Mouse (Mus musculus) erythroblast, adult 5-6 weeks (primary cell): Measurements from ENCODE around the gene Gm49396. TPM values are rescaled to one million over a fixed set of nuclear protein-coding genes. Genes with fewer than 3 reads are reported as not detected.

Experiments used
- ATAC-seq: replicated peaks from 2 replicates; pipeline ENCODE4 v1.8.0; 2016; ENCODE audit warnings: moderate number of reproducible peaks, mild to moderate bottlenecking, moderate TSS enrichment, inconsistent platforms; ENCODE audit not compliant: poor library complexity, low FRiP score, severe bottlenecking
- total RNA-seq, 2 experiments: library from RNA; stranded (forward) in 1 of 2; stranded (reverse) in 1 of 2; fragments of 150-400 nt in 1 of 2; fragments of 200-764, 138-1000 nt in 1 of 2; gene quantifications; 2 replicates each; pipeline versions ENCODE4 v1.2.3 to v1.2.4; 2015 to 2017; ENCODE audit warnings: low replicate concordance in 2 of 2

Gene Gm49396
- total RNA-seq, 2 experiments from 2014 or later, result 4.8 to 6.6 TPM

- ATAC-seq, result no peak
Measured at GRCm38 (mm10) chr7:30602583-30602982, 39.4 kb downstream of the Gm49396 start.

- ATAC-seq, result no peak
Measured at GRCm38 (mm10) chr7:30604424-30604823, 41.3 kb downstream of the Gm49396 start.

DNA sequence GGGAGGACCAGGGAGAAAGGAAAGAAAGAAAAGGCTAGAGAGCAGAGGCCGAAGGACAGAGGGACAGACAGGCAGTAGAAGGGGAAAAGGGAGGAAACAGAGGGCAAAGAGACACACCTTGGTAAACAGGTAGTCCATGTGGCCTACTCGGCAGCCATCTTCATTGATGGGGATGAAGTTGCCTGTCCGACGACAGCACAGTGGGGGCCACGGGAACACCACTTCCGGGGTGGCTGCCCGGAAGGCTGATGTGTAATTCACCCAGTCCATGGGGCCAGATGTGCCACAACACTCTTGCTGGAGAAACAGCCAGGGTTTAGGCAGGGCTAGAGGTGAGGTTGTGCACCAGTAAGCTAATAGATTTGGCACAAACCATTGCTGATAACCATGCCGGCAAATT lies 41.8 kb downstream of the Gm49396 start:
- no peak for ATAC-seq

GRCm38 (mm10) chr7:30607706-30608309 lies 44.7 kb downstream of the Gm49396 start:
- peak; percentile 81 for ATAC-seq

GRCm38 (mm10) chr7:30608476-30608875 lies 45.3 kb downstream of the Gm49396 start:
- no peak for ATAC-seq

GRCm38 (mm10) chr7:30610043-30610442 lies 46.9 kb downstream of the Gm49396 start:
- ATAC-seq, result no peak

- ATAC-seq, result no peak
Measured at GRCm38 (mm10) chr7:30612654-30613402, 49.7 kb downstream of the Gm49396 start, which contains the start of gene Upk1a. Gene Upk1a, minus strand, starts transcription at chr7:30612847.

GRCm38 (mm10) chr7:30613529-30614112 lies 50.5 kb downstream of the Gm49396 start:
- ATAC-seq, result peak; percentile 80

DNA sequence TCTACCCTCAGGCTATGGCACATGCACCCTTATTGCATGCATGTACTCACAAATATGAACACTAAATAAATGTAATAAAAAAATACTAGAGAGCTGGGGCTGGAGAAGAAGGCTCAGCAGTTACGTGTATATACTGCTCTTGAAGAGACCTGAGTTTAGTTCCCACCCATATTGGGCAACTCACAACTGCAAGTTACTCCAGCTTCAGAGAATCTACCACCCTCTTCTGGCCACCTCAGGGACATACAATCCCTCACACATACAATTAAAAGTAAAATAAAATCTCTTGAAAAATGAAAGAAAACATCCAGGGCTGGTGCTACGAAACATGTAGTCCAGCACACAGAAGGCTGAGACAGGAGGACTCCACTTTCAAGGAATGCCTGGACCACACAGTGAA lies 51.3 kb downstream of the Gm49396 start:
- ATAC-seq, result no peak

- ATAC-seq, result no peak
Measured at GRCm38 (mm10) chr7:30615049-30615760, 52.1 kb downstream of the Gm49396 start.

Other genes starting within 250 kb of the Gm49396 start
Only the 30 nearest of the 33 such genes appear.
- gene Lrfn3, start 200.6 kb upstream of the Gm49396 start, total RNA-seq (2015; ENCODE audit: low replicate concordance), result not detected in 2 replicates
- not detected in 2 replicates for gene Lrfn3, start 200.6 kb upstream of the Gm49396 start, total RNA-seq (2017; ENCODE audit: low replicate concordance)
- 315 and 361 TPM in 2 replicates for gene Tyrobp, start 149.6 kb upstream of the Gm49396 start, total RNA-seq (2015; ENCODE audit: low replicate concordance)
- 122 and 140 TPM in 2 replicates for gene Tyrobp, start 149.6 kb upstream of the Gm49396 start, total RNA-seq (2017; ENCODE audit: low replicate concordance)
- 14.2 and 29.0 TPM in 2 replicates for gene Hcst, start 143.5 kb upstream of the Gm49396 start, total RNA-seq (2015; ENCODE audit: low replicate concordance)
- 2.6 and 13.9 TPM in 2 replicates for gene Hcst, start 143.5 kb upstream of the Gm49396 start, total RNA-seq (2017; ENCODE audit: low replicate concordance)
- gene Nfkbid, start 141.6 kb upstream of the Gm49396 start, total RNA-seq (2015; ENCODE audit: low replicate concordance), result 2.1 and 5.0 TPM in 2 replicates
- gene Nfkbid, start 141.6 kb upstream of the Gm49396 start, total RNA-seq (2017; ENCODE audit: low replicate concordance), result 0.14 and 3.6 TPM in 2 replicates
- not detected in 2 replicates for gene Aplp1, start 117.8 kb upstream of the Gm49396 start, total RNA-seq (2015; ENCODE audit: low replicate concordance)
- not detected in 2 replicates for gene Aplp1, start 117.8 kb upstream of the Gm49396 start, total RNA-seq (2017; ENCODE audit: low replicate concordance)
- gene Kirrel2, start 105.7 kb upstream of the Gm49396 start, total RNA-seq (2015; ENCODE audit: low replicate concordance), result not detected in 2 replicates
- gene Kirrel2, start 105.7 kb upstream of the Gm49396 start, total RNA-seq (2017; ENCODE audit: low replicate concordance), result not detected in 2 replicates
- gene Nphs1, start 105.0 kb upstream of the Gm49396 start, total RNA-seq (2015; ENCODE audit: low replicate concordance), result not detected in 2 replicates
- gene Nphs1, start 105.0 kb upstream of the Gm49396 start, total RNA-seq (2017; ENCODE audit: low replicate concordance), result not detected in 2 replicates
- not detected in 2 replicates for gene Prodh2, start 69.7 kb upstream of the Gm49396 start, total RNA-seq (2015; ENCODE audit: low replicate concordance)
- not detected in 2 replicates for gene Prodh2, start 69.7 kb upstream of the Gm49396 start, total RNA-seq (2017; ENCODE audit: low replicate concordance)
- gene Arhgap33, start 28.3 kb upstream of the Gm49396 start, total RNA-seq (2015; ENCODE audit: low replicate concordance), result 5.0 and 6.7 TPM in 2 replicates
- 9.5 and 9.6 TPM in 2 replicates for gene Arhgap33, start 28.3 kb upstream of the Gm49396 start, total RNA-seq (2017; ENCODE audit: low replicate concordance)
- gene Hspb6, start 11.2 kb upstream of the Gm49396 start, total RNA-seq (2015; ENCODE audit: low replicate concordance), result 6.3 and 19.4 TPM in 2 replicates
- 2.2 and 3.9 TPM in 2 replicates for gene Hspb6, start 11.2 kb upstream of the Gm49396 start, total RNA-seq (2017; ENCODE audit: low replicate concordance)
- gene Proser3, start 11.0 kb upstream of the Gm49396 start, total RNA-seq (2015; ENCODE audit: low replicate concordance), result 0.38 and 2.1 TPM in 2 replicates
- gene Proser3, start 11.0 kb upstream of the Gm49396 start, total RNA-seq (2017; ENCODE audit: low replicate concordance), result 0.77 and 4.6 TPM in 2 replicates
- gene Lin37, start 3.5 kb upstream of the Gm49396 start, total RNA-seq (2015; ENCODE audit: low replicate concordance), result 48.0 and 55.0 TPM in 2 replicates
- gene Lin37, start 3.5 kb upstream of the Gm49396 start, total RNA-seq (2017; ENCODE audit: low replicate concordance), result 7.8 and 8.9 TPM in 2 replicates
- 3.5 and 30.1 TPM in 2 replicates for gene U2af1l4, start within 50 bp of the Gm49396 start, total RNA-seq (2015; ENCODE audit: low replicate concordance)
- 30.0 and 39.4 TPM in 2 replicates for gene U2af1l4, start within 50 bp of the Gm49396 start, total RNA-seq (2017; ENCODE audit: low replicate concordance)
- 73.4 and 88.8 TPM in 2 replicates for gene Psenen, start 283 bp downstream of the Gm49396 start, total RNA-seq (2015; ENCODE audit: low replicate concordance)
- gene Psenen, start 283 bp downstream of the Gm49396 start, total RNA-seq (2017; ENCODE audit: low replicate concordance), result 41.4 and 69.3 TPM in 2 replicates
- 4.0 and 7.3 TPM in 2 replicates for gene Igflr1, start 2.1 kb downstream of the Gm49396 start, total RNA-seq (2015; ENCODE audit: low replicate concordance)
- not detected in 2 replicates for gene Igflr1, start 2.1 kb downstream of the Gm49396 start, total RNA-seq (2017; ENCODE audit: low replicate concordance)
- gene Kmt2b, start 25.4 kb downstream of the Gm49396 start, total RNA-seq (2015; ENCODE audit: low replicate concordance), result 31.1 and 35.0 TPM in 2 replicates
- gene Kmt2b, start 25.4 kb downstream of the Gm49396 start, total RNA-seq (2017; ENCODE audit: low replicate concordance), result 14.9 and 21.2 TPM in 2 replicates
- not detected in 2 replicates for gene Zbtb32, start 35.6 kb downstream of the Gm49396 start, total RNA-seq (2015; ENCODE audit: low replicate concordance)
- gene Zbtb32, start 35.6 kb downstream of the Gm49396 start, total RNA-seq (2017; ENCODE audit: low replicate concordance), result not detected in 2 replicates
- not detected in 2 replicates for gene Upk1a, start 49.5 kb downstream of the Gm49396 start, total RNA-seq (2015; ENCODE audit: low replicate concordance)
- gene Upk1a, start 49.5 kb downstream of the Gm49396 start, total RNA-seq (2017; ENCODE audit: low replicate concordance), result not detected in 2 replicates
- 74.4 and 173 TPM in 2 replicates for gene Cox6b1, start 62.8 kb downstream of the Gm49396 start, total RNA-seq (2015; ENCODE audit: low replicate concordance)
- gene Cox6b1, start 62.8 kb downstream of the Gm49396 start, total RNA-seq (2017; ENCODE audit: low replicate concordance), result 135 and 145 TPM in 2 replicates
- gene Etv2, start 72.5 kb downstream of the Gm49396 start, total RNA-seq (2015; ENCODE audit: low replicate concordance), result not detected in 2 replicates
- gene Etv2, start 72.5 kb downstream of the Gm49396 start, total RNA-seq (2017; ENCODE audit: low replicate concordance), result not detected in 2 replicates
- 12.3 and 22.5 TPM in 2 replicates for gene Rbm42, start 87.0 kb downstream of the Gm49396 start, total RNA-seq (2015; ENCODE audit: low replicate concordance)
- gene Rbm42, start 87.0 kb downstream of the Gm49396 start, total RNA-seq (2017; ENCODE audit: low replicate concordance), result 14.0 and 15.1 TPM in 2 replicates
- gene Haus5, start 101.7 kb downstream of the Gm49396 start, total RNA-seq (2015; ENCODE audit: low replicate concordance), result 1.5 and 9.2 TPM in 2 replicates
- gene Haus5, start 101.7 kb downstream of the Gm49396 start, total RNA-seq (2017; ENCODE audit: low replicate concordance), result 10.5 and 13.7 TPM in 2 replicates
- not detected in 2 replicates for gene Pmis2, start 108.3 kb downstream of the Gm49396 start, total RNA-seq (2015; ENCODE audit: low replicate concordance)
- gene Pmis2, start 108.3 kb downstream of the Gm49396 start, total RNA-seq (2017; ENCODE audit: low replicate concordance), result not detected in 2 replicates
- not detected in 2 replicates for gene 2200002J24Rik, start 135.6 kb downstream of the Gm49396 start, total RNA-seq (2015; ENCODE audit: low replicate concordance)
- not detected in 2 replicates for gene 2200002J24Rik, start 135.6 kb downstream of the Gm49396 start, total RNA-seq (2017; ENCODE audit: low replicate concordance)
- gene Atp4a, start 148.9 kb downstream of the Gm49396 start, total RNA-seq (2015; ENCODE audit: low replicate concordance), result not detected in 2 replicates
- 0.14 and 0.68 TPM in 2 replicates for gene Atp4a, start 148.9 kb downstream of the Gm49396 start, total RNA-seq (2017; ENCODE audit: low replicate concordance)
- 28.4 and 42.4 TPM in 2 replicates for gene Tmem147, start 166.2 kb downstream of the Gm49396 start, total RNA-seq (2015; ENCODE audit: low replicate concordance)
- 9.4 and 12.8 TPM in 2 replicates for gene Tmem147, start 166.2 kb downstream of the Gm49396 start, total RNA-seq (2017; ENCODE audit: low replicate concordance)
- not detected in 2 replicates for gene Gapdhs, start 180.3 kb downstream of the Gm49396 start, total RNA-seq (2015; ENCODE audit: low replicate concordance)
- not detected in 2 replicates for gene Gapdhs, start 180.3 kb downstream of the Gm49396 start, total RNA-seq (2017; ENCODE audit: low replicate concordance)
- gene Sbsn, start 188.1 kb downstream of the Gm49396 start, total RNA-seq (2015; ENCODE audit: low replicate concordance), result not detected in 2 replicates
- gene Sbsn, start 188.1 kb downstream of the Gm49396 start, total RNA-seq (2017; ENCODE audit: low replicate concordance), result not detected in 2 replicates
- gene Dmkn, start 200.4 kb downstream of the Gm49396 start, total RNA-seq (2015; ENCODE audit: low replicate concordance), result 7.7 and 29.0 TPM in 2 replicates
- gene Dmkn, start 200.4 kb downstream of the Gm49396 start, total RNA-seq (2017; ENCODE audit: low replicate concordance), result 5.3 and 10.9 TPM in 2 replicates
- gene Krtdap, start 224.6 kb downstream of the Gm49396 start, total RNA-seq (2015; ENCODE audit: low replicate concordance), result not detected in 2 replicates
- not detected in 2 replicates for gene Krtdap, start 224.6 kb downstream of the Gm49396 start, total RNA-seq (2017; ENCODE audit: low replicate concordance)